Mouse (Mus musculus) heart, postnatal 0 days (tissue): ENCODE results near the gene Olfr648.

Experiments used
- CTCF ChIP-seq: IDR thresholded peaks from 2 replicates; pipeline ENCODE4 v1.5.1; 2016; ENCODE audit warnings: antibody characterized with exemption, control low read depth, low read depth
- EP300 ChIP-seq: IDR thresholded peaks from 2 replicates; pipeline ENCODE4 v1.6.1; 2016; ENCODE audit warnings: antibody characterized with exemption, low read depth

DNA sequence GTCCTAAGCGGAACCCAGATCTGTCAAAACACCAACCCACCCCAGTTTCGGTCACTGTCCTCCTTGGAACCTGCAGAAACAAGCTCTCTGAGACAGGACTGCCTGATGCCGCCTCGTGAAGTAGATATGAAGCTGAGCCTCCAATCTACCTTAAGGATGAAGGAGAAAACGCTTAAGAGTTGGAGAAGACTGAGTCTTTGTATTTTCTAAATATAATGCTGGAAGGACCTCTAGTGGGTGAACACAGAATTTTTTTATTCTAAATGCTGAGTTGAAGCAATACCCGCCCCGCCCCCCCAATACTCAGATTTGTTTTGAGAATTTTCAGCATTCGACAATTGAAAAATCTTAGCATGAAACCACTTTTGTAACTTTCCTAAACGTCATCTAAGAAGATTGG is 8.1 kb upstream of the Olfr648 start:
- TF ChIP-seq EP300 (no peak), CTCF (no peak)
